ENCODE assay signal across 9 mouse cellular contexts in the genomic region with DNA sequence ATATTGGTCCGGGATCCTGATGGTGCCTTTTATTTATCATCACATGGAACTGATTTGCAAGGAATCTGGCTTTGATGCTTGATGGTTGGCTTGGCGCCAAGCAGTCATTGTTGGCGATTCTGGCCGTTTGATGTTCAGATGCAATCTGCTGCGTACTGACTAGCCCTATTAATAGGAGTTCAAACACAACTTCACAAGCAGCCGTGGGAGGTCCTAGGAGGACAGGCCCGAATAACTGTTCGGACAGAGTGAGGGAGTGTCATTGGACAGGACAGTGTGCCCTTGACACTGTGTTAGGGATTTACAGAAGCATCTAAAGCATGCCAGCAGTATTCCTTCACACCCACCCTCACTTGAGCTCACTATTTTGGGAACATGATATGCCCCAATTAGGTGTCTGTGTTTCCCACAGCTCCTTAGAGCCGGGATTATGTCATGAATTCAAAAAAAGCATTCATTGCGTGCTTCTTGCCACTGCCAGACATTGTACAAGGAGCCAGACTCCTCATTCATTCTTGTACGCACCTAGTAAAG. TPM values are rescaled to one million over a fixed set of nuclear protein-coding genes. Genes with fewer than 3 reads are reported as not detected.
DNase-seq lines count a peak whose midpoint lies in the region; ATAC-seq and TF ChIP-seq lines count a peak whose summit lies in the region.
"Had no signal": no experiment of that assay in that cellular context is flagged by ENCODE, and none has a peak within 500 bp of the region (broad histone marks: within the 10 kb centered on the region; RNA-seq: fewer than 3 reads in every experiment).

No protein-coding gene starts in this region.

- WGBS in forebrain, embryonic 15.5 days, result 11% methylated on average over 11 of the region's 11 CpGs
- WGBS in hindbrain, embryonic 14.5 days, result 43% methylated on average over 11 of the region's 11 CpGs
- 38% methylated on average over 11 of the region's 11 CpGs for WGBS in midbrain, embryonic 15.5 days

- H3K4me3 ChIP-seq in left cerebral cortex, adult 2 months, result no peak overlapping the region
- H3K4me3 ChIP-seq in forebrain, embryonic 15.5 days, result no peak overlapping the region
- H3K4me3 ChIP-seq in hindbrain, embryonic 14.5 days (replicated peaks; ENCODE audit: low read length), result no peak overlapping the region
- no peak overlapping the region for H3K4me3 ChIP-seq in midbrain, embryonic 15.5 days
- H3K4me3 ChIP-seq: megakaryocyte, embryonic 14.5 days had no signal

- ATAC-seq in forebrain, embryonic 15.5 days (replicated peaks), result peak; percentile 89
- peak; percentile 57; the same call in 1 of the 2 replicates for ATAC-seq in hindbrain, embryonic 14.5 days (ENCODE audit: low FRiP score)
- peak; percentile 74 for ATAC-seq in midbrain, embryonic 15.5 days (replicated peaks)

- H3K27ac ChIP-seq in left cerebral cortex, adult 2 months, result peak overlapping the region; percentile 5; the same call in 1 of the 2 replicates
- no peak overlapping the region for H3K27ac ChIP-seq in forebrain, embryonic 15.5 days (replicated peaks)
- no peak overlapping the region for H3K27ac ChIP-seq in hindbrain, embryonic 14.5 days
- no peak overlapping the region for H3K27ac ChIP-seq in midbrain, embryonic 15.5 days

- no peaks in the 10 kb centered on the region for H3K27me3 ChIP-seq in forebrain, embryonic 15.5 days
- H3K27me3 ChIP-seq in hindbrain, embryonic 14.5 days (ENCODE audit: control insufficient read depth, insufficient read depth, low read length), result no peaks in the 10 kb centered on the region
- H3K27me3 ChIP-seq in midbrain, embryonic 15.5 days (replicated peaks), result no peaks in the 10 kb centered on the region
- H3K27me3 ChIP-seq: megakaryocyte, embryonic 14.5 days had no signal

- no peak overlapping the region for H3K9ac ChIP-seq in forebrain, embryonic 15.5 days (replicated peaks)
- no peak overlapping the region for H3K9ac ChIP-seq in hindbrain, embryonic 14.5 days
- H3K9ac ChIP-seq in midbrain, embryonic 15.5 days, result no peak overlapping the region

- TF ChIP-seq CTCF in left cerebral cortex, adult 2 months (IDR thresholded peaks at IDR 0.05), result no peak

- intact Hi-C loops in left cerebral cortex, adult 2 months (cut with DNase I), result no loop called here

- peak in 1 of 2 experiments; percentile 13 for DNase-seq in left cerebral cortex, adult 2 months (ENCODE audit: extremely low spot score in 1 of 2, low spot score in 2 of 2)
- no peak for DNase-seq in left cerebral cortex, adult 11 months (ENCODE audit: low spot score)
- DNase-seq in hindbrain, embryonic 14.5 days (ENCODE audit: low spot score), result peak; percentile 36
- DNase-seq in gastrocnemius, postnatal 4 days (ENCODE audit: low spot score in 2 of 2), result no peak
- DNase-seq in thymus, postnatal 36 days, result no peak
- no peak for DNase-seq in kidney, adult 8-10 months

- no peaks in the 10 kb centered on the region for H3K9me3 ChIP-seq in forebrain, embryonic 15.5 days
- H3K9me3 ChIP-seq in hindbrain, embryonic 14.5 days (ENCODE audit: control insufficient read depth, low read length), result no peaks in the 10 kb centered on the region
- H3K9me3 ChIP-seq in midbrain, embryonic 15.5 days, result no peaks in the 10 kb centered on the region
- H3K9me3 ChIP-seq: megakaryocyte, embryonic 14.5 days had no signal

- no peaks in the 10 kb centered on the region for H3K36me3 ChIP-seq in forebrain, embryonic 15.5 days
- no peaks in the 10 kb centered on the region for H3K36me3 ChIP-seq in hindbrain, embryonic 14.5 days (replicated peaks; ENCODE audit: control insufficient read depth, insufficient read depth)
- no peaks in the 10 kb centered on the region for H3K36me3 ChIP-seq in midbrain, embryonic 15.5 days (replicated peaks)

- H3K4me1 ChIP-seq in forebrain, embryonic 15.5 days, result peaks cover 14% of the 10 kb centered on the region
- peaks cover 7% of the 10 kb centered on the region; the same call in 1 of the 2 replicates for H3K4me1 ChIP-seq in hindbrain, embryonic 14.5 days (replicated peaks; ENCODE audit: control insufficient read depth, insufficient read depth, low read length)
- H3K4me1 ChIP-seq in midbrain, embryonic 15.5 days, result peaks cover 6% of the 10 kb centered on the region

- H3K4me2 ChIP-seq in forebrain, embryonic 15.5 days (replicated peaks), result peak overlapping the region; percentile 0; the same call in 1 of the 2 replicates
- no peak overlapping the region for H3K4me2 ChIP-seq in hindbrain, embryonic 14.5 days (replicated peaks)
- no peak overlapping the region for H3K4me2 ChIP-seq in midbrain, embryonic 15.5 days

RNA-seq across cellular contexts. Expression of gene S1pr1, which starts 23.0 kb away (rescaled TPM):
- 100 to 1,000 TPM in 1 of 2 experiments, 10 to 100 TPM in 1; 90.6 to 118 TPM for total RNA-seq in left cerebral cortex, adult 2 months (2021)
- polyA plus RNA-seq in forebrain, embryonic 15.5 days (2015; fragmentation: Nextera tagmentation; extraction: Ambion mirVana), result 29.3 TPM in 2 replicates
- polyA plus RNA-seq in hindbrain, embryonic 14.5 days (2014; fragmentation: Nextera tagmentation; extraction: Ambion mirVana), result 25.0 and 30.7 TPM in 2 replicates
- 27.7 TPM in 2 replicates for polyA plus RNA-seq in midbrain, embryonic 15.5 days (2015; fragmentation: Nextera tagmentation; extraction: Ambion mirVana)
- 10 to 100 TPM; 25.4 to 26.6 TPM for total RNA-seq in gastrocnemius, postnatal 4 days (2021)
